Mouse (Mus musculus) skeletal muscle tissue, adult 2 months (tissue): ENCODE measurements around the gene Sox6.
A peak's percentile ranks its signal among the peaks of the same experiment; 100 is the strongest.

Source experiments
- DNase-seq: peaks from one replicate; pipeline ENCODE4 v3.0.0-alpha.2; 2012; ENCODE audit warnings: low read depth, low spot score

The Sox6 gene

GRCm38 (mm10) chr7:115564359-115565059 lies 474.1 kb downstream of the Sox6 start:
- no peak for DNase-seq

- DNase-seq = no peak
Measured at GRCm38 (mm10) chr7:115556677-115557076, 481.9 kb downstream of the Sox6 start.

GRCm38 (mm10) chr7:115550197-115550804 lies 488.3 kb downstream of the Sox6 start:
- DNase-seq = no peak

- DNase-seq = no peak
Measured at GRCm38 (mm10) chr7:115549670-115550069, 488.9 kb downstream of the Sox6 start.

- peak; percentile 38 for DNase-seq
Measured at GRCm38 (mm10) chr7:115545585-115546374, 492.8 kb downstream of the Sox6 start.

- DNase-seq = no peak
Measured at GRCm38 (mm10) chr7:115543596-115543995, 495.0 kb downstream of the Sox6 start.

- DNase-seq = no peak
Measured at GRCm38 (mm10) chr7:115540261-115540660, 498.3 kb downstream of the Sox6 start.

GRCm38 (mm10) chr7:115539003-115539402 lies 499.6 kb downstream of the Sox6 start:
- no peak for DNase-seq

GRCm38 (mm10) chr7:115537636-115538035 lies 501.0 kb downstream of the Sox6 start:
- no peak for DNase-seq

- no peak for DNase-seq
Measured at GRCm38 (mm10) chr7:115536521-115536920, 502.1 kb downstream of the Sox6 start.

GRCm38 (mm10) chr7:115531875-115532274 lies 506.7 kb downstream of the Sox6 start:
- no peak for DNase-seq

- DNase-seq = no peak
Measured at GRCm38 (mm10) chr7:115531217-115531616, 507.4 kb downstream of the Sox6 start.

- no peak for DNase-seq
Measured at GRCm38 (mm10) chr7:115517701-115518100, 520.9 kb downstream of the Sox6 start.

- DNase-seq = no peak
Measured at GRCm38 (mm10) chr7:115513681-115514080, 524.9 kb downstream of the Sox6 start.

GRCm38 (mm10) chr7:115511777-115512176 lies 526.8 kb downstream of the Sox6 start:
- DNase-seq = peak; percentile 86

- peak; percentile 43 for DNase-seq
Measured at GRCm38 (mm10) chr7:115511091-115511490, 527.5 kb downstream of the Sox6 start.

GRCm38 (mm10) chr7:115510045-115510444 lies 528.6 kb downstream of the Sox6 start:
- peak; percentile 93 for DNase-seq

- peak; percentile 81 for DNase-seq
Measured at GRCm38 (mm10) chr7:115506385-115506784, 532.2 kb downstream of the Sox6 start.

GRCm38 (mm10) chr7:115501497-115501896 lies 537.1 kb downstream of the Sox6 start:
- DNase-seq = no peak

GRCm38 (mm10) chr7:115500825-115501224 lies 537.8 kb downstream of the Sox6 start:
- no peak for DNase-seq

- no peak for DNase-seq
Measured at GRCm38 (mm10) chr7:115500170-115500569, 538.4 kb downstream of the Sox6 start.

GRCm38 (mm10) chr7:115491721-115492120 lies 546.9 kb downstream of the Sox6 start:
- no peak for DNase-seq

- DNase-seq = no peak
Measured at GRCm38 (mm10) chr7:115489608-115490007, 549.0 kb downstream of the Sox6 start.
